Mouse (Mus musculus): ENCODE measurements around the gene Znhit6. TPM values are rescaled to one million over a fixed set of nuclear protein-coding genes. Genes with fewer than 3 reads are reported as not detected.

Gene Znhit6
- polyA plus RNA-seq (2014; fragmentation: Nextera tagmentation; extraction: Ambion mirVana) = 29.9 and 32.4 TPM in 2 replicates

- Histone ChIP-seq H3K4me1 (ENCODE audit: control insufficient read depth, insufficient read depth, low read length) (peaks cover 11% of the 10 kb centered on the region), H3K27me3 (ENCODE audit: control insufficient read depth, insufficient read depth, low read length) (no peaks in the 10 kb centered on the region), H3K36me3 (ENCODE audit: control insufficient read depth, insufficient read depth, low read length) (peaks cover 7% of the 10 kb centered on the region), H3K4me2 (ENCODE audit: low read depth, low read length) (peak within 1 kb of the TSS; percentile 92), H3K9ac (replicated peaks; ENCODE audit: low read depth, low read length) (peak within 1 kb of the TSS; percentile 65), H3K27ac (ENCODE audit: low read depth, low read length) (peak within 1 kb of the TSS; percentile 64), H3K9me3 (ENCODE audit: control insufficient read depth, low read length) (no peaks in the 10 kb centered on the region), H3K4me3 (ENCODE audit: low read depth, low read length) (peak within 1 kb of the TSS; percentile 85)
- WGBS = 5% methylated on average over 37 of the region's 37 CpGs
- ATAC-seq (ENCODE audit: low read depth) = peak; percentile 95
These were observed at the start of gene Znhit6 for GRCm38 (mm10) chr3:145575743-145576481. Gene Znhit6, plus strand, starts transcription at chr3:145576205.

- Histone ChIP-seq H3K27me3 (ENCODE audit: control insufficient read depth, insufficient read depth, low read length) (no peaks in the 10 kb centered on the region), H3K4me1 (ENCODE audit: control insufficient read depth, insufficient read depth, low read length) (no peaks in the 10 kb centered on the region), H3K9me3 (ENCODE audit: control insufficient read depth, low read length) (no peaks in the 10 kb centered on the region), H3K36me3 (ENCODE audit: control insufficient read depth, insufficient read depth, low read length) (no peaks in the 10 kb centered on the region), H3K9ac (replicated peaks; ENCODE audit: low read depth, low read length) (no peak overlapping the region), H3K4me2 (ENCODE audit: low read depth, low read length) (no peak overlapping the region), H3K4me3 (ENCODE audit: low read depth, low read length) (no peak overlapping the region), H3K27ac (ENCODE audit: low read depth, low read length) (no peak overlapping the region)
- 81% methylated on average over 1 of the region's 1 CpGs for WGBS
- ATAC-seq (ENCODE audit: low read depth) = no peak
These were observed 38.1 kb upstream of the Znhit6 start for GRCm38 (mm10) chr3:145537870-145538269.

- 75% methylated on average over 10 of the region's 10 CpGs for WGBS
- Histone ChIP-seq H3K9me3 (ENCODE audit: control insufficient read depth, low read length) (no peaks in the 10 kb centered on the region), H3K27ac (ENCODE audit: low read depth, low read length) (no peak overlapping the region), H3K36me3 (ENCODE audit: control insufficient read depth, insufficient read depth, low read length) (no peaks in the 10 kb centered on the region), H3K27me3 (ENCODE audit: control insufficient read depth, insufficient read depth, low read length) (no peaks in the 10 kb centered on the region), H3K4me2 (ENCODE audit: low read depth, low read length) (no peak overlapping the region), H3K4me3 (ENCODE audit: low read depth, low read length) (no peak overlapping the region), H3K9ac (replicated peaks; ENCODE audit: low read depth, low read length) (no peak overlapping the region), H3K4me1 (ENCODE audit: control insufficient read depth, insufficient read depth, low read length) (no peaks in the 10 kb centered on the region)
- no peak for ATAC-seq (ENCODE audit: low read depth)
These were observed 27.3 kb upstream of the Znhit6 start for GRCm38 (mm10) chr3:145548441-145549415.

- no peak for ATAC-seq (ENCODE audit: low read depth)
- no peak overlapping the region for H3K4me3 ChIP-seq (ENCODE audit: low read depth, low read length)
- H3K9me3 ChIP-seq (ENCODE audit: control insufficient read depth, low read length) = no peaks in the 10 kb centered on the region
- H3K4me1 ChIP-seq (ENCODE audit: control insufficient read depth, insufficient read depth, low read length) = no peaks in the 10 kb centered on the region
- no peak overlapping the region for H3K9ac ChIP-seq (replicated peaks; ENCODE audit: low read depth, low read length)
- H3K4me2 ChIP-seq (ENCODE audit: low read depth, low read length) = no peak overlapping the region
- H3K27me3 ChIP-seq (ENCODE audit: control insufficient read depth, insufficient read depth, low read length) = no peaks in the 10 kb centered on the region
- 65% methylated on average over 3 of the region's 3 CpGs for WGBS
- H3K36me3 ChIP-seq (ENCODE audit: control insufficient read depth, insufficient read depth, low read length) = no peaks in the 10 kb centered on the region
- no peak overlapping the region for H3K27ac ChIP-seq (ENCODE audit: low read depth, low read length)
These were observed 25.8 kb upstream of the Znhit6 start for GRCm38 (mm10) chr3:145550216-145550615.

- Histone ChIP-seq H3K36me3 (ENCODE audit: control insufficient read depth, insufficient read depth, low read length) (no peaks in the 10 kb centered on the region), H3K4me1 (ENCODE audit: control insufficient read depth, insufficient read depth, low read length) (no peaks in the 10 kb centered on the region), H3K27ac (ENCODE audit: low read depth, low read length) (no peak overlapping the region), H3K27me3 (ENCODE audit: control insufficient read depth, insufficient read depth, low read length) (no peaks in the 10 kb centered on the region), H3K9me3 (ENCODE audit: control insufficient read depth, low read length) (no peaks in the 10 kb centered on the region), H3K4me2 (ENCODE audit: low read depth, low read length) (no peak overlapping the region), H3K4me3 (ENCODE audit: low read depth, low read length) (no peak overlapping the region), H3K9ac (replicated peaks; ENCODE audit: low read depth, low read length) (no peak overlapping the region)
- no peak for ATAC-seq (ENCODE audit: low read depth)
- WGBS = 78% methylated on average over 2 of the region's 2 CpGs
These were observed 21.6 kb upstream of the Znhit6 start for GRCm38 (mm10) chr3:145554388-145554787.

- Histone ChIP-seq H3K4me3 (ENCODE audit: low read depth, low read length) (no peak overlapping the region), H3K36me3 (ENCODE audit: control insufficient read depth, insufficient read depth, low read length) (no peaks in the 10 kb centered on the region), H3K4me2 (ENCODE audit: low read depth, low read length) (no peak overlapping the region), H3K4me1 (ENCODE audit: control insufficient read depth, insufficient read depth, low read length) (no peaks in the 10 kb centered on the region), H3K27me3 (ENCODE audit: control insufficient read depth, insufficient read depth, low read length) (no peaks in the 10 kb centered on the region), H3K9ac (replicated peaks; ENCODE audit: low read depth, low read length) (no peak overlapping the region), H3K9me3 (ENCODE audit: control insufficient read depth, low read length) (no peaks in the 10 kb centered on the region), H3K27ac (ENCODE audit: low read depth, low read length) (no peak overlapping the region)
- 95% methylated on average over 10 of the region's 10 CpGs for WGBS
- no peak for ATAC-seq (ENCODE audit: low read depth)
These were observed 19.8 kb upstream of the Znhit6 start for GRCm38 (mm10) chr3:145556206-145556605.

GRCm38 (mm10) chr3:145559675-145560074, 16.3 kb upstream of the Znhit6 start:
- H3K9me3 ChIP-seq (ENCODE audit: control insufficient read depth, low read length) = no peaks in the 10 kb centered on the region; the same call in 1 of the 2 replicates

GRCm38 (mm10) chr3:145560117-145560516, 15.9 kb upstream of the Znhit6 start:
- WGBS = 83% methylated on average over 4 of the region's 4 CpGs
- H3K4me2 ChIP-seq (ENCODE audit: low read depth, low read length) = no peak overlapping the region
- H3K27me3 ChIP-seq (ENCODE audit: control insufficient read depth, insufficient read depth, low read length) = no peaks in the 10 kb centered on the region
- no peak overlapping the region for H3K9ac ChIP-seq (replicated peaks; ENCODE audit: low read depth, low read length)
- H3K36me3 ChIP-seq (ENCODE audit: control insufficient read depth, insufficient read depth, low read length) = no peaks in the 10 kb centered on the region
- H3K4me1 ChIP-seq (ENCODE audit: control insufficient read depth, insufficient read depth, low read length) = no peaks in the 10 kb centered on the region
- H3K9me3 ChIP-seq (ENCODE audit: control insufficient read depth, low read length) = no peaks in the 10 kb centered on the region; the same call in 1 of the 2 replicates
- no peak overlapping the region for H3K27ac ChIP-seq (ENCODE audit: low read depth, low read length)
- no peak overlapping the region for H3K4me3 ChIP-seq (ENCODE audit: low read depth, low read length)
- ATAC-seq (ENCODE audit: low read depth) = no peak

More at GRCm38 (mm10) chr3:145559675-145560074, 16.3 kb upstream of the Znhit6 start:
- Histone ChIP-seq H3K4me3 (ENCODE audit: low read depth, low read length) (no peak overlapping the region), H3K36me3 (ENCODE audit: control insufficient read depth, insufficient read depth, low read length) (no peaks in the 10 kb centered on the region), H3K9ac (replicated peaks; ENCODE audit: low read depth, low read length) (no peak overlapping the region), H3K4me1 (ENCODE audit: control insufficient read depth, insufficient read depth, low read length) (no peaks in the 10 kb centered on the region), H3K27ac (ENCODE audit: low read depth, low read length) (no peak overlapping the region), H3K27me3 (ENCODE audit: control insufficient read depth, insufficient read depth, low read length) (no peaks in the 10 kb centered on the region), H3K4me2 (ENCODE audit: low read depth, low read length) (no peak overlapping the region)
- no peak for ATAC-seq (ENCODE audit: low read depth)
- 97% methylated on average over 5 of the region's 5 CpGs for WGBS

GRCm38 (mm10) chr3:145574468-145574867, 1.5 kb upstream of the Znhit6 start:
- Histone ChIP-seq H3K27ac (ENCODE audit: low read depth, low read length) (no peak overlapping the region), H3K9ac (replicated peaks; ENCODE audit: low read depth, low read length) (no peak overlapping the region), H3K4me3 (ENCODE audit: low read depth, low read length) (no peak overlapping the region), H3K9me3 (ENCODE audit: control insufficient read depth, low read length) (no peaks in the 10 kb centered on the region), H3K27me3 (ENCODE audit: control insufficient read depth, insufficient read depth, low read length) (no peaks in the 10 kb centered on the region), H3K36me3 (ENCODE audit: control insufficient read depth, insufficient read depth, low read length) (peaks cover 6% of the 10 kb centered on the region; the same call in 1 of the 2 replicates), H3K4me2 (ENCODE audit: low read depth, low read length) (no peak overlapping the region), H3K4me1 (ENCODE audit: control insufficient read depth, insufficient read depth, low read length) (peaks cover 11% of the 10 kb centered on the region)
- 88% methylated on average over 3 of the region's 3 CpGs for WGBS
- ATAC-seq (ENCODE audit: low read depth) = no peak
